Mouse (Mus musculus) cerebellum, postnatal 4 days (tissue): ENCODE data around the gene Slc37a1.

Source experiments
- DNase-seq, 2 experiments: peaks; one replicate each; pipeline ENCODE4 v3.0.0; 2022; ENCODE audit warnings: low spot score in 2 of 2, mixed read lengths in 1 of 2

Slc37a1 gene

DNA sequence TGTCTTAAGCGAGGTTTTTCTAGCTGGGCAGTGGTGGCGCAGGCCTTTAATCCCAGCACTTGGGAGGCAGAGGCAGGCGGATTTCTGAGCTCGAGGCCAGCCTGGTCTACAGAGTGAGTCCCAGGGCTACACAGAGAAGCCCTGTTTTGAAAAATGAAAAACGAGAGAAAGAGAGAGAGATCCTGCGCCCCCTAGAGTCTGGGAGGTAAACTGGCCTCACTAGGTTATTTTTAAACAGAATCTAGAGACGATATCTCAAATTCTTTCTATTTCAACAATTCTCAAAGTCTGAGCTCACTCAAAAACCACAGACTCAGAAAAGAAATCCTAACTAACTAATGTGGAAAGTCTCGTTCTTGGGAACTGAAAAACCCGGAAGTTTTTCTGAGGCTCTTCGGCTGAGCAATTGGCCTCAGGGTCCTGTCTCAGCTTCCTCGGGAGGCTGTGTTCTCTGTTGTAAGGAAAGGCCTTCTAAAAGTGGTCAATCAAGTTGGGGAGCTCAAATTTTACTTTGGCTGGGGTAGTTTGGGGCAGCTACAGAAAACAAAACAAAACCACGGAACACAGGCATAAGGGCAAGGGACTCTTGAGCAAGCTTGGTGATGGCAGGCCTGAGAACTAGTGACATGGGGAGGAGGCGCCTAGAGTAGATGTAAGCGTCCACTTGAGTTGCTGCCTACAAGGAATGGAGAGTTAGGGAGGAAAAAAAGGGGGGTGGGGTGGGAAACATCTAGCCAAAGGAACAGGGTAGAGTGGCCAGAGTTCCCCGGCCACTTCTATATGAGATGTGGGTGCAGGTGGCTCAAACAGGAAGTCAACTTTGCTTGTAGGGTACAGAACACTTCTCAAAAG lies 8.0 kb downstream of the Slc37a1 start:
- peak in 1 of 2 experiments; percentile 17 for DNase-seq

DNA sequence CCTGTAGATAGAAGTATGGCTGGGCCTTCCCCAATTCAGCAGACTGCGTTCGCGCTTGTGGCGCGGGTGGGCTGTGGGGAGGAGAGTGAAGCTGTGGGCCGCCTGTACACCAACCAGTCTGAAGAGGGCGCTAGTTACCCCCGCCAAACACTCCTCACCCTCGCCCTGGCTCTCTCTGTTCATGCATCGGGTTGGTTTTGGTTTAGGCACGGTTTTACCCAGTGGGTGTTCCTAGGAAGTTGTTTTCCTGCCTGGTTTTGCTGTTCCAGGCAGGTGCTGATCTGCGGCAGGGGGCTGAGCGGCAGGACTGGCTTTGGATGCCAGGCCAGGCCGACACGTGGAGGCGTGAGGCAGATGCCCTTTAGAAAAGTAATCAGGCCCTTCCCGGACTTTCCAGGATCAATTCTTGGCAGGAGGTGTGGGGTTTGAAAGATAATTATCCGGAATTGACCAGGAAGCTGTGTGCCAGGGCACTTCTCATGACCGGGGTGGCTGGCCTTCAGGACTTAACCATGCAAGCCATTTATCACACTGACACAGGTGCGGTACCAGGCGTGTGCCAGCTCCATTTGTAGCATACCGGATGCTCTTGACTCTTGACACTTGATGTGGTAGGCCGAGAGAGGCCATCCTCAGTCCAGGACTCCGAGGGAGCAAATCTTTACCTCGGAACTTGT lies 8.8 kb downstream of the Slc37a1 start:
- DNase-seq, result peak in 1 of 2 experiments; percentile 47

DNA sequence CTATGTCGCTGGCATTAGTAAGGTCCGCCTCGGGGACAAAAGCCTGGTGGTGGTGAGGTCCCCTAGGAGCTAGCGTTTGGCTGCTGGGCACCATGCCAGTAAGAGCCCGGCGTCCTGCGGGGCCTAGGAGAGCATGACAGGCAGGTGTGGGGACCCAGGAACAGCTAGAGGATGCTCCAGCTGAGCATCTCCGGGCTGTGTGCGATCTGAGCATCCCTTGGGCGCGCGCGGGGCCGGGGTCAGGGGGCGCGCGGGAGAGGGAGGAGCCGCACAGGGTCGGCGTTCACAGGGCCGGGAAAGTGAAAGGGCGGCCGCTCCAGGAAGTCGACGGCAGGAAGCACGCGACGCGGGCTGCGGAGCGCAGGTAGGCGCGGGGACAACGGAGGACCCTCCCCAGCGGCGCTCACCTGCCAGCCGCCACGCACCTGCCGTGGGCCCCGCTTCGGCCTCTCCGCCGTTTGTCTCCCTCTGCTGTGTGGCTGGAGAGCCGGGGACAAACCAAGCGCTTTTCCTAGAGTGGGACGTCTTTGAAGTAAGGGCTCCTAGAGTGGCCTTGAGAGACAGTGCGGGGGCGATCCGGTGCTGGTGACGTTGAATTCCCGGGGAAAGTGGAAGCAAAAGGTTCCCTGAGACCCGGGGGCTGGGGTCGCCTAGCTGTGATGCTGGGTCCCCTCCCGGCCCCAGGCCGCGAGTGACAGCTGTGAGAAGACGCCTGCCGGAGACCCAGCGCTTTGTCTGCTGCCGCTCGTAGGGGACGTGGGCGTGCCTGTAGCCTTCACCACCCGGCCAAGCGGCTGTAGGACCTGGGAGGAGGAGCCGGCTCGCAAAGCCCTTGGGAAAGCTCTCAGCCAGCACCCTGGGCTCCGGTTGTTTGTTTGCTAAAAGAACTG lies 9.5 kb downstream of the Slc37a1 start:
- peak; percentile 58 to 71 for DNase-seq

DNA sequence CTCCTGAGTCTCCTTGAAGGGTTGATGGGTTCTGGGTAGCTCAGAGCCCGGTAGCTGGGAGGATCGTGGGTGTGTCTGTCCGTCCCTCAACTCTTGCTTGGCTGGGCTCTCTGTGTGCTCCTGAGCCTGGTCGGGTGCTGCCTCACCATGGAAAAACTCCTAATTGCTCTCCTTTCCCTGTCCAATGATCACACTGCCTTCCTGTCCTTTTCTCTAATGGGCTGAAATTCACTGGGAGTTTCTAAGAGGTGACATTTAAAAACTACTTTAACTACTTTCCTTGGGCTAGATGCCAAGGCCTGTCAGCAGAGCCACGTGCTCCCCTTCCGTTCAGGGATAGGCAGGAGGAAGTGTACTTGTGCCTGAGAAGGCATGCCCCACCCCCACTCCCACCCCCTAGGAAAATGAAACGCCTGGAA lies 10.9 kb downstream of the Slc37a1 start:
- no peak for DNase-seq

DNA sequence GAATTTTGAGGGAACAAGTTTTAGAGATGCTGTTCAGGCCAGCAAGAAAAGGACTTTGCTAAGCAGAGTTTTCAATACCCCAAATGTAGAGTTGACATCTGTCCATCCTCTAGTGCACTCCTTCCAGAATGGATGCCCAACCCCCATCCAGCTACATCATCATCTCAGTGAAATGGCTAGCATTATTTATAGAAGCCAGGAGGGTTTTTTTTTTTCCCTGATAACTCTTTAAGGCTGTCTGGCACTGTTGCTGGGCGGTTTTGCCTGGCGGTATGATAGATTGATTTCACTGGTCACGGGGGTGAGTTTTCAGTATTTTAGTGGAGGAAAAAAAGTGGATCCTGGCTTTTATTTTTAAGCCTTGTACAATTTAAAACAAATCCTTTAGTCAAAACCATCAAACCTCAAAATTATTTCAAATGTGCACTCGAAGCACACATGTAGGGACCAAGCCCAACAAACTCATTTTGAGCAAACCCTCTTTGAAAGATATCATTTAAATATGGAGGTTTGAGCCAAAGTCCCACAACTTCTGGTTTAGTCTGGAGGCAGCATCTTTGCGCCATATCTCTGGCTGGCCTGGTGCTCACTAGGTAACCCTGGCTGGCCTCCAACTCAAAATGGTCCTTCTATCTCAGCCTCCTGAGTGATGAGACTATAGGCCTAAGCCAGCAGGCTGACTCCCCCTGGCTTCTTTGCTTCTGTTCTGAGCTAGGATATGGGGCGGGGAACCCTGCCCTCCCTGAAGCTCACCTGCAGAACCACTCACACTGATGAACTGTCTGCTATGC lies 12.0 kb downstream of the Slc37a1 start:
- no peak for DNase-seq

DNA sequence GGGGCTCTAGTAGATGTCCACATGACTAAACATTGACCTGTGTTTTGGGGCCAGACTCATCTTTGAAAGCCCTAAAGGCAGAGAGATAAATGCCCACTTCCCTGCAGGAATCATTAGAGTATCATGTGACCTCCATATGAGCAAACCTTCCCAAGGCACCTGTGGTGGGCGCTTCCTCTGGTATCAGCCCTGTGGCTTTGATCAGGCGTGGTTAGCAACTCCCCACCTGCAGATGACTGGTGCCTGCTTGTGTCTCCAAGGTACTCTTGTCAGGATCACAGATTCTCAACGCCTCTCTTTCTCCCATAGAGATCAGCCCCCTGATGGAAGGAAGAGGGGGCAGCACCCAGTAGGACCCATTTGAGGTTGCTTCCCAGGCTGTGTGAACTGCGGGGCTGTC lies 13.4 kb downstream of the Slc37a1 start:
- no peak for DNase-seq

DNA sequence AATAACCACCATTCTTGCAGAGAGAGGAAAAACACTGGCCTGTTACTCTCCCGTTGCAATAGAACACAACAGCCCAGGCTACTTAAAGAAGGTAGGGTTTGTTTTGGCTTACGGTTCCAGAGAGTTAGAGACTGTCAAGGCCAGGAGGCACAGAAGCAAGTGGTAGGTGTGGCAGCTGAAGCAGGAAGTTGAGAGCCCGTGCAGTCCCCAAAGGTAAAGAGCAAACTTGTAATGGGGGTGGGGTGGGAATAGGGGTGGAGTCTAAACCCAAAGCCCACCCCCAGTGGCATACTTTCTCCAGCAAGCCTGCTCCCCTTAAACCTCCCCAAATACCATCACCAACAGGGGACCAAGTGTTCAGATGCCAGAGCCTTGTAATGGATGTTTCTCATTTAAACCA lies 14.1 kb downstream of the Slc37a1 start:
- DNase-seq, result no peak

DNA sequence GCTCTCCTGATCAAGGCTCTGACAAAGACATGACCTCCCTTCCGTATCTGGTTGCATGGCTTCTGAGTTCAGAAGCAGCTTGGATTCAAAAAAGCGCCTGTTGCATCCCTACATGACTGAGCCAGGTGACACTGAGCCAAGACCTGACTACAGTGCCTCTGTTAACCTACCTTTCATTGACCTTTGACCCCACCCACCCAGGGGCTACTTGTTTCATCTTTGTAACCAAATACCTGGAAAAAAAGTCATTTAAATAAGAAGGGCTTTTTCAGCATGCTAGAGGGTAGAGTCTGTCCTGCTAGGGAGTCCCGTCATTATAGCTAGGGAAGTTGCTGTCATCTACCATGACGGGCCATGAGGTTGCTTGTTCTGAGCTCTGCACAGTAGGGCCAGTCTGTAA lies 16.8 kb downstream of the Slc37a1 start:
- no peak for DNase-seq

DNA sequence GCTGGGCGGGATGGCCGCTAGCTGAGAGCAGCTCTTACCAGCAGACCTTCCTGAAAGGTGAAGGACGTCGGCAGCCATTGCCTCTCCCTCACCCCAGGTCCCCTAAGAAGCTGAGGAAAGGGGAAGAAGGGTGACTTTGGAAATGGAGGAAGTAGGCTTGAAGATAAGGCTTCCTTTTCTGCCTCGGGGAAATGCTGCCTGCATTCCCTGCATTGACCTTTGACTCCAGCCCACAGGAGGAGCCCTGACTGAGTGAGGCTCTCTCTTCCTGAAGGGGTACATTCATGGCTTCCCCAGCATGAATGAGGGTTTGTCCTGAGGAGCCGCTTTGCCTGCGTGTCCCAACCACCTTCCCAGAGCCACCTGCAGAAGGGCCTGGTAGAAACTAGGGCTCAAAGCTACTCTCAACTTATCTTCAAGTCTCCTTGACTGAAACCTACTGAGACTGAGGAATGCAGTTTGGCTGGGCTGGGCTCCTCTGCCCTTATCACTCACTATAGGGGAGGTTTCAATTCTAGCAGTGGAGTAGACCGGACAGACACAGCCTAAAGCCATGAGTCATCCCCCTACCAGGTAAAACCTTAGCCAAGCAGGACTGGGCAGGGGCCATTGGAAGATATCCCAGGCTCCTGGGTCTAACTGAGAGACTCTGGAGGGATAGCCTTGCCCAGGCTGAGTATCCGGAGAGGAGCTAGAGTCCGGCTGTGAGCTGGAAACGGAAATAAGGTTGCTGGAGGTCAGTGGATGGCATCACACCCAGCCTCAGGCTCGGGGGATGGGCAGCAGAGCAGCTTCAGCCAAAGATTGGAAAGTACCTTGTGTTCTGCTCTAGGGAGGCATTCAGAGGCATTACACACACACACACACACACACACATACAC lies 18.5 kb downstream of the Slc37a1 start:
- no peak for DNase-seq

DNA sequence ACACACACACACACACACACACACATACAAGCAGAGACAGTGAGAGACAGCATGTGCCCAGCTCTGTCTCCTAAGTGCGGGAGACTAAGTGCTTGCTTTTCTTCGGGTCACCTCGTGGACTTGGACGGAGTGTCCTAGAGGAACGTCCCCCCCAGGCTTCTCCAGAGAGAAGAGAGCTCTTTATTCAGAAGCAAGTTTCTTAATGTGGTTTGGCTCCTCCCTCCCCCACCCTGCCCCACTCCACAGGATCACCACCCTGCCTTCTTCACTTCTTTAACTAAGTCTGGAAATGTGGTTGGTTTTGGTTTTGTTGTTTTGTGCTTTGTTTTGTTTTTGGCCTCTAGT lies 19.2 kb downstream of the Slc37a1 start:
- DNase-seq, result no peak

DNA sequence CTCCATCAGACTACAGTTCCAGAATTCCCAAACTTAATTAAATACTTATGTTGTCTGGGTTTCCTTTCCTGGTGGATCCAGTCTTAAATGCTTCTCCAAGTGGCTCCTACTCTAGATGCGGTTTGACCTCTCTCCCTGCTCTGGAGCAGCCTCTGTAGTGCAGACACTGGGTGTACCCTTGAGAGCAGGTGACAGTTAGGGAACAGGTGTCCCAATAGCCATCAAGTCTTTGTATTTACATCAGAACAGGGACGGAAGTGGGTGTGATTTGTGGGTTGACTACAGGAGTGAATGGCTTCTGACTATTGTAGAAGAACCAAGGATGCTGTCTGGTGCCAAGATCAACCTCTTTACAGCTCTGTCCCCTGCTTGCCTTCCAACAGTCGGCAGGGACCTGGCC lies 21.2 kb downstream of the Slc37a1 start:
- no peak for DNase-seq

DNA sequence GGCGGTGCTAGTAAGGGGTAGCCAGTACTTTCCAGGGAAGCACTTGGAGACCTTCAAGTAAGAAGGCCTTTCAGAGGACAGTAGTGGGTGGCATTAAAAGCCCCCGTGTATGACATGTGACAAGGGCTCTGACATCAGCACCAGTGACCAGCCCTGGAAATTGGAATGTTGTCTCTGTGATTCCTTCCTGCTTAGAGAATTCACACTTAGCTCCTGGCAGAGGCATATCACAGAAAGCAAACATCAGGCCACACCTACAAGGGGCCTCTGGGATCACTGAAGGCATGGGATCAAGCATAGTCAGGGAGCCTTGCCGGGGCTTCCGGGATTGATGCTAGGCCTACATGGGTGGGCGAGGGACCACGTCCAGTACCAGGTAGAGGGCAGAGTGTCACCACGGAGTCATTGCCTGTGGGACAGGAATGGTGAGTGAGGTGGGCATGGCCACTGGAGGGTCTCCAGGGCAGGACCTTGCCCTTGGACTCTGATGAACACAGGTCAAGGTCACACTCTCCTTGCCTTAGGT lies 21.8 kb downstream of the Slc37a1 start:
- DNase-seq, result no peak

DNA sequence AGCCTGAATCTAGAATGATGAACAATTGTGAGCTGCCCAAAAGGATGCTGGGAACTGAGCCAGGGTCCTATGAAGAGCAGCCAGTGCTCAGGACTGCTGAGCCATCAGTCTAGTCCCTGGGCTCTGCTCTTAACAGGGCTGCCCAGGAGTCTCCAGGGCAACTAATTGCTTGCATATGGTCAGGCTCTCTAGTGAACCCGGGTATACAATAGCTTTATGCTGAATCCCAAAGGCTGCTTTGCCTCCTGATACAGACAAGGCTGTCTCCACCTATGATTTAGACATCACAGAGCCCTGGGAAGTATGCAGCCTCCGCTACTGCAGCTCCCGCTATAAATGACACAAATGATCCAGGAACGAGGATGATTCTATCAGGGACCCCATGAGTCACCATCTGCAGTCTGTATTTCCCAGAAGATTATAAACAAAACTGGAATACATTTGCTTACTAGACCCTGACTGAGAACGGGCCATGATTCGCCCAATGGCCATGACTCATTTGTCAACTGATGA lies 22.7 kb downstream of the Slc37a1 start:
- peak in 1 of 2 experiments; percentile 43 for DNase-seq

DNA sequence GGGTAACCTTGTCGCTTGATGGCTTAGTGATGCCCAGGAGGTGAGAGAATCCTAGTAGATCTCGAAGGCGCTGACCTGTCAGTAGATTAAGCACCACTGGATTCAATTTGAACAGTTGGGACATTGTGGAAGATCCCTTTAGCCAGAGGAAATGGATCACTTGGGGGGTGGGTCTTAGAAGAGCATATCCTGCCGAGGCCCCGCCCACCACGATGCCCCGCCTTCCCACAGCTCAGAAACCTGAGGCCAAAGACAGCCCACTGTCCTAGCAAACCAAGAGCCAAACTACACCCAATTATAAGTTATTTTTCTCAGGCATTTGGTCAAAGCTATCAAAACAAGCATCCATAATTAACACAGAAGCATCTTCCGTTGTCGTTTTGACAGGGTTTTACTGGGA lies 24.5 kb downstream of the Slc37a1 start:
- DNase-seq, result no peak

DNA sequence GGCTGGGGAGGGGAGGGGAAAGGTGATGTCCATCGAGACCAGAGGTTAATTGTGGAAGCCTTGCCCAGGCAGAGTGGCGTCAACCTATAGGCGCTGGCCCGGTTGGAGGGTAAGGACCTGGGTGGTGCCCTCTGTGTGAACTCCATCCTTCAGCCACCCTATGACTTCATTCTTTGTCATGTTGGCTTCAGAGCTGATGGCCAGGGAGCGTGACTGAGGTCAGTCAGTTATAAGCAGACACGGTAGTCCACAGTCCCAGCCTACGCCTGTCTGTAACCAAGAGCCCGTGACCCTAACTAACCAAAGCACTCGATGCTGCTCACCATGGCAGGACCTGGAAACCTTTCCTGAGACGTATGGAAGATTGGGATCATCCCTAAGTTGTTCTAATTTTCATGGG lies 26.1 kb downstream of the Slc37a1 start:
- no peak for DNase-seq

DNA sequence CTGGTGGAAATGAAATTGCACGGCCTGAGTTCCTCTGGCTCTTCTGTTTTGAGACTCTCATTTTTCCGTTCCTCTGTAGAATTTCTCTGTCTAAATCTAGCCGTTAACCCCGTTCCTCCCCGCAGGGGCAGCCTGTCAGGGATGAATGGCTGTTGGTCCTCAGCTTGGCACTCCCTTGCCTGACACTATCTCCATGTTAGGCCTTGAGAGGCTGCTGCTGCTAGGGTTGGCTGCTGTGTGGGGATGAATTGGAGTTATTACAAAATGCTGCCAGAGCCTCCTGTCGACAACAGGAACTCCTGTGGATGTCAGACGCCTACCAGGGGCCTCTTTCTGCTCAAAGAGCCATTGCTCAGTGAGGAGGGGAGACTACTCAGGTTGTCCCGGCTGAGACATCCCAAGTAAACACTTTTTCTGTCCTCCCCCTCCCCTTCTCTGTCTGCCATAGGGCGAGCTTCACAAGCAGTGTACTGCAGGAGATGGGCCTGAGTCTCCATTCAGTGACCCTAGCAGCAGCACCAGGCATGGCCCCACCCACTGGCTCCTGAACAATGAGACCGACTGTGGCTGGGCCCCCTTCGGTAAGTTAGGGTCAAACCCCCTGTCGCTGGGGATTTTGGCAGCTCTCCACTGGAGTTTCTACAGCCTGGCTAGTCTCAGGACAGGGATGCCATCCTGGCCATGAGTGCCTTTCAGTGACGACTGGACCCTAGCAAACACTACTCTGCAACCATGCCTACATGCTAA lies 28.6 kb downstream of the Slc37a1 start:
- no peak for DNase-seq

DNA sequence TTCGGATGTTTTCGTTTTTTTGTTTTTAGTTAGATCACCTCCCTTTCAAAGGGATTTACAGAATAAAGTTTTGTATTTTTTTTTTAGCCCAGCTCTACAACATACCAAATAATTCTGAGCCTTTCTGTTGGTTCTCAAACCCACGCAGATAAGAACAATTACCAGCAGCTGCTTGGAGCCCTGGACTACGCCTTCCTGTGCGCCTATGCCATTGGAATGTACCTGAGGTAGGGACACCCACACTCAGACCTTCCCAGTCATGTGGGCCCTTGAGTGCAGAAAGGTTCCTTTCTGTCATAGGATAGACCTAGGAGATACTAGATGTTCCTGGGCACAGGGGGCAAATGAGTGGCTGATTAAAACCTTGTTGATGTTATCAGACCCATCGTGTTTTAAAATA lies 29.4 kb downstream of the Slc37a1 start:
- DNase-seq, result no peak

DNA sequence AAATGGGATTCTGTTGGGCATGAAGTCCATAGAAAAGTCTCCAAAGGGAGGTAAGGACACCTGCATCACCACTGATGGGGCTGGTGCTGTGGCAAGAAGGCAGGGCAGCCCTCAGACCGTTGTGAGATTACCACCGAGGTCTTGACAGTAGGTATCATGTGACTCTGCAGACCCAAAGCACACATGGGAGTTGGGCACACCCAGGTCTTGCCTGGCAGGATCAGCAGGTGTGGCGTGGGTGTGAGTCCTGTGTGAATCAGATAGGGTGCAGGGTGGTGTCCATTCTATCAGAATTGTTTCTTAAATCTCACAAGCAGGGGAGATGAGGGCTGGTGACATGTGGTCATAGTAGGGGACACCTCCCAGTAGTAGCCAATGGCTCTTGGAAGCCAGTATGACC lies 30.4 kb downstream of the Slc37a1 start:
- no peak for DNase-seq

DNA sequence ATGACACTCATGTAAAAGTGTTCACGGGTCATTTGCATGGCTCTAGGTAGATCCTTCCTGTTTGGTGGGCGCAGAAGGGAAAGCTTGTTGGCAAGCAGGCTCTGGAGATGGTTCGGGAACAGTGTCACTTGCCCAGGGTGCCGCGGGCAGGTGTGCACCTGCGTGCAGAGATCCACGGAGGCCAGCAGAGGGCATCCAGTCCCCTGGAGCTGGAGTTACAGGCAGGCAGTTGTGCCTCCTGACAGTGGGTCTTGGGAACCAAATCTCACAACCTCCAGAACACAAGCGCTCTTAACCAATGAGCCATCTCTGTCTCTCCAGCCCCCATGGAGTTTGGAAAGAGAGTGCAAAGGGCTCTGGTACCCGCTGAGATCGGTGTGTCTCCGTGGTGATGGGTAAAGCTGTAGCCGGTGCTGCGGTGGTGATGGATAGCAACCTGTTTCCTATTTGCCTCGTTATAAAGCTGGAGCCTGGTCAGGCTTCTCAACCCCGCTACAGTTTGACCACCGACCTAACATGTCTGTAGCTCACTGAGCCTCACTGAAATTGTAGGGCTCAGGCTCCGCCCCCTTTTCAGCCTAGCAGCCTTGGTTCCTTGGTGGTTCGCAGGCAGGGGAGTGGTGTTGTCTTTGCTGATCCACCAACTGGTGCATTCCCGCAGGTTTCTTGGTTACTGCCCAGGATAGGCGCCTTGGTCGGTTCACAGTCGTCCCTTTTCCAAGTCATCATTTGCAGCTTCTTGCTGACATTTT lies 31.1 kb downstream of the Slc37a1 start:
- DNase-seq, result no peak
